In genomic region chr9:46149392-46149791, GRCm38 (mm10) we compare ENCODE assay signal across 9 mouse cellular contexts.
DNase-seq lines count a peak whose midpoint lies in the region; ATAC-seq and TF ChIP-seq lines count a peak whose summit lies in the region.
"Had no signal": no experiment of that assay in that cellular context is flagged by ENCODE, and none has a peak within 500 bp of the region (broad histone marks: within the 10 kb centered on the region; RNA-seq: fewer than 3 reads in every experiment).

No protein-coding gene starts in this region.

- 30% methylated on average over 5 of the region's 5 CpGs for WGBS in thymus, adult 2 months
- 82% methylated on average over 5 of the region's 5 CpGs for WGBS in limb, embryonic 12.5 days
- WGBS in hindbrain, embryonic 13.5 days = 83% methylated on average over 5 of the region's 5 CpGs

- no peak for TF ChIP-seq POLR2A in thymus, adult 2 months (IDR thresholded peaks at IDR 0.05; ENCODE audit: control insufficient read depth, extremely low read depth, insufficient read depth, low read length, poor library complexity)

- no peak overlapping the region for H3K9ac ChIP-seq in limb, embryonic 12.5 days (replicated peaks)
- H3K9ac ChIP-seq in hindbrain, embryonic 13.5 days = no peak overlapping the region
- H3K9ac ChIP-seq: neural tube, embryonic 13.5 days had no signal

- H3K4me1 ChIP-seq in thymus, adult 2 months (replicated peaks; ENCODE audit: control insufficient read depth, insufficient read depth, low read length) = peaks cover 32% of the 10 kb centered on the region
- peaks cover 27% of the 10 kb centered on the region for H3K4me1 ChIP-seq in limb, embryonic 12.5 days (replicated peaks)
- H3K4me1 ChIP-seq in hindbrain, embryonic 13.5 days (replicated peaks) = peaks cover 27% of the 10 kb centered on the region

- no peak for ATAC-seq in limb, embryonic 12.5 days (ENCODE audit: insufficient number of reproducible peaks, insufficient read depth, low FRiP score, low TSS enrichment, low read depth)
- no peak for ATAC-seq in hindbrain, embryonic 13.5 days (ENCODE audit: low FRiP score)

- no peaks in the 10 kb centered on the region for H3K36me3 ChIP-seq in thymus, adult 2 months (ENCODE audit: control insufficient read depth, insufficient read depth, low read length)
- no peaks in the 10 kb centered on the region for H3K36me3 ChIP-seq in limb, embryonic 12.5 days
- no peaks in the 10 kb centered on the region for H3K36me3 ChIP-seq in hindbrain, embryonic 13.5 days
- H3K36me3 ChIP-seq: neural tube, embryonic 13.5 days had no signal

- H3K27ac ChIP-seq in thymus, adult 2 months (ENCODE audit: control insufficient read depth, insufficient read depth, low read length) = no peak overlapping the region
- 0 out of 2 replicates have a peak overlapping the region, but pooled peaks have one; percentile 18 for H3K27ac ChIP-seq in limb, embryonic 12.5 days
- H3K27ac ChIP-seq in hindbrain, embryonic 13.5 days = no peak overlapping the region
- H3K27ac ChIP-seq: neural tube, embryonic 13.5 days had no signal

- DNase-seq in heart, adult 11 months = peak; percentile 93
- no peak for DNase-seq in heart, adult 9 months (ENCODE audit: low spot score in 2 of 2)
- peak; percentile 33 for DNase-seq in thymus, postnatal 14 days
- DNase-seq in thymus, adult 2 months = no peak
- no peak for DNase-seq in adrenal gland, postnatal 10 days
- no peak for DNase-seq in urinary bladder, postnatal 25 days (ENCODE audit: low spot score)

- H3K27me3 ChIP-seq in thymus, adult 2 months (ENCODE audit: control insufficient read depth, insufficient read depth, low read length) = no peaks in the 10 kb centered on the region
- no peaks in the 10 kb centered on the region for H3K27me3 ChIP-seq in limb, embryonic 12.5 days
- H3K27me3 ChIP-seq in hindbrain, embryonic 13.5 days = no peaks in the 10 kb centered on the region
- H3K27me3 ChIP-seq: neural tube, embryonic 13.5 days had no signal

- H3K9me3 ChIP-seq in limb, embryonic 12.5 days = no peaks in the 10 kb centered on the region
- H3K9me3 ChIP-seq in hindbrain, embryonic 13.5 days = no peaks in the 10 kb centered on the region
- H3K9me3 ChIP-seq: neural tube, embryonic 13.5 days had no signal

- H3K4me3 ChIP-seq in thymus, adult 2 months (ENCODE audit: control insufficient read depth, insufficient read depth, low read length) = no peak overlapping the region
- no peak overlapping the region for H3K4me3 ChIP-seq in limb, embryonic 12.5 days (replicated peaks)
- no peak overlapping the region for H3K4me3 ChIP-seq in hindbrain, embryonic 13.5 days
- H3K4me3 ChIP-seq: neural tube, embryonic 13.5 days had no signal

- no peak for TF ChIP-seq CTCF in thymus, adult 2 months (IDR thresholded peaks at IDR 0.05; ENCODE audit: borderline replicate concordance, control insufficient read depth, extremely low read depth, insufficient read depth, low read length, poor library complexity)

- H3K4me2 ChIP-seq in limb, embryonic 12.5 days = no peak overlapping the region
- no peak overlapping the region for H3K4me2 ChIP-seq in hindbrain, embryonic 13.5 days
- H3K4me2 ChIP-seq: neural tube, embryonic 13.5 days had no signal

Comparison
In these comparisons a context has a peak if more than half of its experiments do, and no peak if none do; other contexts are left out.
1. DNase-seq: peak in heart, adult 11 months (single experiment) and thymus, postnatal 14 days (single experiment); none in heart, adult 9 months (0 of 2), thymus, adult 2 months (single experiment), adrenal gland, postnatal 10 days (single experiment) and urinary bladder, postnatal 25 days (single experiment).